8 mouse cellular contexts compared by ENCODE assay signal in the genomic region with DNA sequence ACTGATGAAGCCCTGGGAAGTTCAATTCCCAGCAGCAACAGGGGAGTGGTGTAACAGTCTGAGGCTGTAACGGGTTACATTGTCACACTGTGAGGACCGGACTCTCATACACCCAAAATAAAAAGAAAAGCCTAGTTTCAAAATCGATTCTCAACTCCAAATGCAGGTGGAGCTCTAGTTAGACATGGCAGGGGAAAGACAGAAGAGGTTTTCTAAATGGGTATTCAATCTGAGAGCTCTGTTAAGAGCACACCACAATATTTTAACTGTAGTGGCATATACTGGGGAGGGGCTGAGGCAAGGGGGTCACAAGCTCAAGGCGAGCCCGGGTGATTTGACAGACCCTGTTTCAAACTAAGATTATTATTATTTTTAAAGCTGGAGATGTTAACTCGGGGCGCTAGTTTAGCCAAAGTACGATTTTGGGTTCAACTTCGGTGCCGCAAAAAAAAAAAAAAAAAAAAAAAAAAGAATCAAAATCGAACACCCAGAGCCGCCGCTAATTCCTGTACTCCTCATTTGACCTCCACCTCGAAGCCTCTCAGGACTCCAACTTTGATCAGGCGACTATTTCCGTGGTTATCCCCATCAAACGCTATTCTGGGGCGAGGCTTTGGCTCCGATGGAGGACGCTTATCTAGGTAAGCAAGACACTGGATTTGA. TPM values are rescaled to one million over a fixed set of nuclear protein-coding genes. Genes with fewer than 3 reads are reported as not detected.
DNase-seq lines count a peak whose midpoint lies in the region; ATAC-seq and TF ChIP-seq lines count a peak whose summit lies in the region.

No protein-coding gene starts in this region.

- peaks cover 44% of the 10 kb centered on the region for H3K36me3 ChIP-seq in lung, embryonic 14.5 days (ENCODE audit: insufficient read depth)
- H3K36me3 ChIP-seq in intestine, postnatal 0 days (ENCODE audit: control insufficient read depth, insufficient read depth), result peaks cover 26% of the 10 kb centered on the region
- peaks cover 27% of the 10 kb centered on the region for H3K36me3 ChIP-seq in small intestine, adult 2 months (ENCODE audit: control insufficient read depth, insufficient read depth, low read length)

- peak overlapping the region; percentile 89 for H3K4me2 ChIP-seq in lung, embryonic 14.5 days
- H3K4me2 ChIP-seq in intestine, postnatal 0 days (replicated peaks; ENCODE audit: low read depth), result peak overlapping the region; percentile 78

- TF ChIP-seq CTCF in lung, embryonic 14.5 days (IDR thresholded peaks at IDR 0.05; ENCODE audit: low read depth), result no peak
- no peak for TF ChIP-seq CTCF in cortical plate, adult 2 months (IDR thresholded peaks at IDR 0.05; ENCODE audit: extremely low read depth, insufficient read depth, low read length)
- 0 out of 2 replicates have a peak, but pooled peaks have one; percentile 23 for TF ChIP-seq CTCF in intestine, postnatal 0 days (IDR thresholded peaks at IDR 0.05; ENCODE audit: low read depth)
- TF ChIP-seq CTCF in small intestine, adult 2 months (IDR thresholded peaks at IDR 0.05; ENCODE audit: extremely low read depth, insufficient read length, insufficient replicate concordance, low read depth, low read length), result no peak

- peak overlapping the region; percentile 97 for H3K9ac ChIP-seq in lung, embryonic 14.5 days
- peak overlapping the region; percentile 99 for H3K9ac ChIP-seq in intestine, postnatal 0 days (ENCODE audit: low read depth, low read length)

- H3K9me3 ChIP-seq in lung, embryonic 14.5 days (ENCODE audit: low read depth, low read length), result no peaks in the 10 kb centered on the region
- no peaks in the 10 kb centered on the region for H3K9me3 ChIP-seq in intestine, postnatal 0 days (ENCODE audit: control insufficient read depth)

- H3K4me1 ChIP-seq in lung, embryonic 14.5 days (ENCODE audit: insufficient read depth), result peaks cover 10% of the 10 kb centered on the region
- H3K4me1 ChIP-seq in cortical plate, adult 2 months (ENCODE audit: control insufficient read depth, insufficient read depth, low read length), result peaks cover 6% of the 10 kb centered on the region; the same call in 1 of the 2 replicates
- H3K4me1 ChIP-seq in intestine, postnatal 0 days (replicated peaks; ENCODE audit: control insufficient read depth, insufficient read depth, low read length), result peaks cover 5% of the 10 kb centered on the region; the same call in 1 of the 2 replicates
- H3K4me1 ChIP-seq in small intestine, adult 2 months (ENCODE audit: control insufficient read depth, insufficient read depth, insufficient read length, low read length), result 0 out of 2 replicates have a peak, but pooled peaks cover 2% of the 10 kb centered on the region

- peak overlapping the region; percentile 89 for H3K4me3 ChIP-seq in lung, embryonic 14.5 days (ENCODE audit: low read depth, low read length)
- H3K4me3 ChIP-seq in cortical plate, adult 2 months (ENCODE audit: insufficient read depth, low read length), result peak overlapping the region; percentile 86
- peak overlapping the region; percentile 94 for H3K4me3 ChIP-seq in intestine, postnatal 0 days (ENCODE audit: low read depth, low read length)
- peak overlapping the region; percentile 70 for H3K4me3 ChIP-seq in small intestine, adult 2 months (ENCODE audit: low read depth, low read length)

- peak overlapping the region; percentile 94 for H3K27ac ChIP-seq in lung, embryonic 14.5 days (ENCODE audit: low read depth)
- 0 out of 2 replicates have a peak overlapping the region, but pooled peaks have one; percentile 49 for H3K27ac ChIP-seq in cortical plate, adult 2 months (ENCODE audit: insufficient read depth, low read length)
- H3K27ac ChIP-seq in intestine, postnatal 0 days (ENCODE audit: low read depth, low read length), result peak overlapping the region; percentile 95
- H3K27ac ChIP-seq in small intestine, adult 2 months (ENCODE audit: insufficient read depth, low read depth, low read length), result peak overlapping the region; percentile 84

- no peaks in the 10 kb centered on the region; the same call in 1 of the 2 replicates for H3K27me3 ChIP-seq in lung, embryonic 14.5 days (ENCODE audit: insufficient read depth, low read length)
- H3K27me3 ChIP-seq in intestine, postnatal 0 days (replicated peaks; ENCODE audit: control insufficient read depth, insufficient read depth, low read length), result no peaks in the 10 kb centered on the region
- no peaks in the 10 kb centered on the region for H3K27me3 ChIP-seq in small intestine, adult 2 months (ENCODE audit: control insufficient read depth, insufficient read depth, low read length)

- DNase-seq in lung, embryonic 14.5 days, result no peak
- DNase-seq in lung, postnatal 10 days, result no peak
- no peak for DNase-seq in c-Kit-positive CD71-positive TER-119-positive erythroid progenitor cells, embryonic 14.5 days (ENCODE audit: low spot score)
- no peak for DNase-seq in kidney, postnatal 4 days
- DNase-seq in spleen, postnatal 36 days (ENCODE audit: low spot score in 2 of 2), result no peak

- TF ChIP-seq POLR2A in cortical plate, adult 2 months (IDR thresholded peaks at IDR 0.05; ENCODE audit: extremely low read depth, insufficient read depth, low read length), result no peak
- TF ChIP-seq POLR2A in small intestine, adult 2 months (IDR thresholded peaks at IDR 0.05; ENCODE audit: low read depth, low read length), result no peak

- 2% methylated on average over 20 of the region's 20 CpGs for WGBS in lung, embryonic 14.5 days
- WGBS in intestine, postnatal 0 days, result 1% methylated on average over 20 of the region's 20 CpGs
- WGBS in small intestine, adult 2 months, result 1% methylated on average over 20 of the region's 20 CpGs

- no peak for ATAC-seq in lung, embryonic 14.5 days (ENCODE audit: insufficient read depth)
- no peak for ATAC-seq in intestine, postnatal 0 days

RNA-seq across cellular contexts. Expression of a gene that starts 0.9 kb away (rescaled TPM):
- polyA plus RNA-seq in lung, embryonic 14.5 days (2014; fragmentation: Nextera tagmentation; extraction: Ambion mirVana), result 103 and 109 TPM in 2 replicates
- 126 and 131 TPM in 2 replicates for polyA plus RNA-seq in cortical plate, adult 2 months (2012; rRNA removed)
- polyA plus RNA-seq in intestine, postnatal 0 days (2015; fragmentation: Nextera tagmentation; extraction: Ambion mirVana), result 61.3 and 63.7 TPM in 2 replicates
- 14.3 and 22.3 TPM in 2 replicates for polyA plus RNA-seq in small intestine, adult 2 months (2012; rRNA removed)

RNA-seq across cellular contexts. Expression of a gene that starts 5.8 kb away (rescaled TPM):
- 28.0 and 33.9 TPM in 2 replicates for polyA plus RNA-seq in lung, embryonic 14.5 days (2014; fragmentation: Nextera tagmentation; extraction: Ambion mirVana)
- 265 and 281 TPM in 2 replicates for polyA plus RNA-seq in cortical plate, adult 2 months (2012; rRNA removed)
- 1,091 and 1,109 TPM in 2 replicates for polyA plus RNA-seq in intestine, postnatal 0 days (2015; fragmentation: Nextera tagmentation; extraction: Ambion mirVana)
- 20.2 and 26.8 TPM in 2 replicates for polyA plus RNA-seq in small intestine, adult 2 months (2012; rRNA removed)

RNA-seq across cellular contexts. Expression of a gene that starts 5.8 kb away (rescaled TPM):
- 27.3 and 32.2 TPM in 2 replicates for polyA plus RNA-seq in lung, embryonic 14.5 days (2014; fragmentation: Nextera tagmentation; extraction: Ambion mirVana)
- 74.0 and 74.6 TPM in 2 replicates for polyA plus RNA-seq in cortical plate, adult 2 months (2012; rRNA removed)
- 70.3 and 78.7 TPM in 2 replicates for polyA plus RNA-seq in intestine, postnatal 0 days (2015; fragmentation: Nextera tagmentation; extraction: Ambion mirVana)
- 8.5 and 9.7 TPM in 2 replicates for polyA plus RNA-seq in small intestine, adult 2 months (2012; rRNA removed)

RNA-seq across cellular contexts. Expression of a gene that starts 17.6 kb away (rescaled TPM):
- polyA plus RNA-seq in lung, embryonic 14.5 days (2014; fragmentation: Nextera tagmentation; extraction: Ambion mirVana), result 68.0 and 74.7 TPM in 2 replicates
- polyA plus RNA-seq in cortical plate, adult 2 months (2012; rRNA removed), result 65.0 and 73.2 TPM in 2 replicates
- polyA plus RNA-seq in intestine, postnatal 0 days (2015; fragmentation: Nextera tagmentation; extraction: Ambion mirVana), result 53.1 and 53.9 TPM in 2 replicates
- polyA plus RNA-seq in small intestine, adult 2 months (2012; rRNA removed), result 3.4 and 7.1 TPM in 2 replicates

RNA-seq across cellular contexts. Expression of a gene that starts 18.2 kb away (rescaled TPM):
- 1.2 and 1.6 TPM in 2 replicates for polyA plus RNA-seq in lung, embryonic 14.5 days (2014; fragmentation: Nextera tagmentation; extraction: Ambion mirVana)
- polyA plus RNA-seq in cortical plate, adult 2 months (2012; rRNA removed), result not detected in 2 replicates
- polyA plus RNA-seq in intestine, postnatal 0 days (2015; fragmentation: Nextera tagmentation; extraction: Ambion mirVana), result 0.61 and 1.1 TPM in 2 replicates
- 1.3 and 2.8 TPM in 2 replicates for polyA plus RNA-seq in small intestine, adult 2 months (2012; rRNA removed)
